Mouse (Mus musculus): ENCODE results near the gene Abcg1. TPM values are rescaled to one million over a fixed set of nuclear protein-coding genes. Genes with fewer than 3 reads are reported as not detected.

Abcg1 gene
- polyA plus RNA-seq, 1 experiment, result 2.5 TPM

DNA sequence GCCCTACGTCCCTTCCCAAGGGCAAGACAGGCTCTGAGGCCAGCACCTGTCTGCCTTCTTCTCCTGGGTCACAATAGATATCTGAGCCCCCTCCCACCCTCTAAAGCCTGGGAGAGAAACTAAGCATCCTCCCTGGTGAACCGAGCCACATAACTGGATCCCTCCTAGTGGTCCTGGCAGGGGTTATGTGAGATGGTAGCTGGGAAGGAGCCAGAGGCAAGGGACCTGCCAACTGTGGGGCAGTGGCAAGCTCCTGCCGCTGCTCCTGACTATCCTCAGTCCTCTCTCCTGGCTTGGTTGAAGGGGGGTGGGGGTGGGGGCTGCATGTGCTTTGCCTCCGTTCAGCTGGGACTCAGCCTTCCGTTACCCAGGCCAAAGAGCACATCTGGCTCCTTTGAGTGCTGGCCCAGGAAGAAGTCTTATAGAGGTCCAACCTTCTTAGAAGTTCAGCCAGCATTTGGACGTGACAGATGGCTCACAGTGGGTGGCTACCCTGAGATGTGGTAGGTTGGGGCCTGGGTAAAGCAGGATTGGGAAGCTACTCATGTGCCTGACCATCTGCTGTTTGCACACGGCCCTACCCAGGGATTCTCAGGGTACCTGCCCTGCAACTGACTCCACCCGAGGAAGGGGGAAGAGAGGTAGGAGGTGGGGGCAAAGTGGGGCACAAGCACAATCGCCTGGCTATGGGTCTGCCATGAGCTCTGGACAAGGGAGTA, 68.2 kb downstream of the Abcg1 start:
- Histone ChIP-seq H3K4me1 (ENCODE audit: control insufficient read depth, insufficient read depth, insufficient read length, low read length) (peaks cover 4% of the 10 kb centered on the region; the same call in 1 of the 2 replicates), H3K36me3 (ENCODE audit: control insufficient read depth, insufficient read depth, low read length) (no peaks in the 10 kb centered on the region), H3K27ac (ENCODE audit: insufficient read depth, low read depth, low read length) (no peak overlapping the region), H3K4me3 (ENCODE audit: low read depth, low read length) (no peak overlapping the region), H3K27me3 (ENCODE audit: control insufficient read depth, insufficient read depth, low read length) (no peaks in the 10 kb centered on the region)
- TF ChIP-seq POLR2A (IDR thresholded peaks at IDR 0.05; ENCODE audit: low read depth, low read length) (no peak), CTCF (IDR thresholded peaks at IDR 0.05; ENCODE audit: extremely low read depth, insufficient read length, insufficient replicate concordance, low read depth, low read length) (no peak)
- 51% methylated on average over 9 of the region's 9 CpGs for WGBS

GRCm38 (mm10) chr17:31128708-31129318, 71.3 kb downstream of the Abcg1 start:
- 78% methylated on average over 9 of the region's 9 CpGs for WGBS
- Histone ChIP-seq H3K4me3 (ENCODE audit: low read depth, low read length) (peak overlapping the region; percentile 22; the same call in 1 of the 2 replicates), H3K36me3 (ENCODE audit: control insufficient read depth, insufficient read depth, low read length) (no peaks in the 10 kb centered on the region), H3K27ac (ENCODE audit: insufficient read depth, low read depth, low read length) (0 out of 2 replicates have a peak overlapping the region, but pooled peaks have one; percentile 6), H3K4me1 (ENCODE audit: control insufficient read depth, insufficient read depth, insufficient read length, low read length) (peaks cover 8% of the 10 kb centered on the region; the same call in 1 of the 2 replicates), H3K27me3 (ENCODE audit: control insufficient read depth, insufficient read depth, low read length) (no peaks in the 10 kb centered on the region)
- no peak for TF ChIP-seq CTCF (IDR thresholded peaks at IDR 0.05; ENCODE audit: extremely low read depth, insufficient read length, insufficient replicate concordance, low read depth, low read length)

DNA sequence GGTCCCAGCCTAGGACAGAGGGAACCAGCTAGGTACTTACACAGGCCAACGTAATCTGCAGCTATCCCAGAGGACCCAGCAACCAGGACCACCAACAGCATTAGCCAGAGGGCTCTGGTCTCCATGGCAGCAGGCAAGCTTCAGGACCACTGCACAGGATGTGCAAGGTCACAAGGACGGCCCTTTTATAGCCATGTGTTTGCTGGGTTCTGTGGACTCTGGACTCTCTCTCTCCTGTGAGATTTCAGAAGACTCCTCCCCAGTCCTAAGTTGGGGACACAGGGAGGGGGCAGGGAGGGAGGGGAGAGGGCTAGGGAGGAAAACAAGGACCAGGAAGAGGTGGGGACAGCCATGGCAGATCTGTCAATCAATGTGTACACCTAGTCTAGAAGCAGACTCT, 72.0 kb downstream of the Abcg1 start, which contains the start of gene Tff3:
TSS of gene Tff3 (minus strand) at position 195 of the 400 bp plus-strand sequence.
- Histone ChIP-seq H3K4me3 (ENCODE audit: low read depth, low read length) (peak within 1 kb of the TSS; percentile 22; the same call in 1 of the 2 replicates), H3K4me1 (ENCODE audit: control insufficient read depth, insufficient read depth, insufficient read length, low read length) (peaks cover 13% of the 10 kb centered on the region; the same call in 1 of the 2 replicates)
- 18% methylated on average over 2 of the region's 2 CpGs for WGBS

DNA sequence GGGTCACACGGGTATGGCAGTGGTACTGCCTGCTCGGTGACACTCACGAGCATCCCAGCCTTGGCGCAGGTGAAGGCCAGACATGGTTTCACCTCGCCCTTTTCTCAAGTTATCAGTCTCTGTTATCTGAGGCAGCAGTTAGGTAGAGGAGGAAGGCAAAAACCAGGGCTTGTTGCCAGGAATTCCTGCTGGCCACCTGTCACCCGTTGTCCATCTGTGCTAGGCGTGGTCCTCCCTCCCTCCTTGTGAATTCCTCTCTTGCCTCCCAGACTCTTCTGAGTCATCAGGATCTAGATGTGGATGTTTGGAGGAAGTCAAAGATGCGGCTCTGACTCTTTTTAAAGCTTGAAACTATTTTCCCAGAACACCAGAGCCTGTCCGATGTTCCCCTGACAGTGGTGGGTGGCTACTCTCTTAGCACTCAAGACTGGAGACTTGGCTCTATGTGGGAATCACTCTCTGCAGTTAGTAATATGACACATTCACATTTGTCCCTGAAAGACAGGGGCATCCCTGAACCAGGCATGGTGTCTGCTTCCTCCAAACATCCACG, 73.9 kb downstream of the Abcg1 start:
- 28% methylated on average over 10 of the region's 10 CpGs for WGBS
- no peaks in the 10 kb centered on the region for H3K27me3 ChIP-seq (ENCODE audit: control insufficient read depth, insufficient read depth, low read length)
- H3K27ac ChIP-seq (ENCODE audit: insufficient read depth, low read depth, low read length), result no peak overlapping the region
- no peaks in the 10 kb centered on the region for H3K36me3 ChIP-seq (ENCODE audit: control insufficient read depth, insufficient read depth, low read length)
- no peak for TF ChIP-seq CTCF (IDR thresholded peaks at IDR 0.05; ENCODE audit: extremely low read depth, insufficient read length, insufficient replicate concordance, low read depth, low read length)
- TF ChIP-seq POLR2A (IDR thresholded peaks at IDR 0.05; ENCODE audit: low read depth, low read length), result no peak
- peaks cover 17% of the 10 kb centered on the region for H3K4me1 ChIP-seq (ENCODE audit: control insufficient read depth, insufficient read depth, insufficient read length, low read length)
- H3K4me3 ChIP-seq (ENCODE audit: low read depth, low read length), result no peak overlapping the region

More for the DNA sequence above, 72.0 kb downstream of the Abcg1 start, which contains the start of gene Tff3:
- Histone ChIP-seq H3K27me3 (ENCODE audit: control insufficient read depth, insufficient read depth, low read length) (no peaks in the 10 kb centered on the region), H3K36me3 (ENCODE audit: control insufficient read depth, insufficient read depth, low read length) (no peaks in the 10 kb centered on the region), H3K27ac (ENCODE audit: insufficient read depth, low read depth, low read length) (0 out of 2 replicates have a peak within 1 kb of the TSS, but pooled peaks have one; percentile 6)
- no peak for TF ChIP-seq POLR2A (IDR thresholded peaks at IDR 0.05; ENCODE audit: low read depth, low read length)
- TF ChIP-seq CTCF (IDR thresholded peaks at IDR 0.05; ENCODE audit: extremely low read depth, insufficient read length, insufficient replicate concordance, low read depth, low read length), result no peak

GRCm38 (mm10) chr17:31133776-31134175, 76.3 kb downstream of the Abcg1 start:
- peak overlapping the region; percentile 25 for H3K4me3 ChIP-seq (ENCODE audit: low read depth, low read length)
- whole genome bisulfite sequencing, result 19% methylated on average over 15 of the region's 15 CpGs
- no peak overlapping the region; the same call in 1 of the 2 replicates for H3K27ac ChIP-seq (ENCODE audit: insufficient read depth, low read depth, low read length)
- no peak for TF ChIP-seq CTCF (IDR thresholded peaks at IDR 0.05; ENCODE audit: extremely low read depth, insufficient read length, insufficient replicate concordance, low read depth, low read length)
- no peak for TF ChIP-seq POLR2A (IDR thresholded peaks at IDR 0.05; ENCODE audit: low read depth, low read length)
- no peaks in the 10 kb centered on the region for H3K27me3 ChIP-seq (ENCODE audit: control insufficient read depth, insufficient read depth, low read length)
- H3K4me1 ChIP-seq (ENCODE audit: control insufficient read depth, insufficient read depth, insufficient read length, low read length), result peaks cover 17% of the 10 kb centered on the region
- H3K36me3 ChIP-seq (ENCODE audit: control insufficient read depth, insufficient read depth, low read length), result no peaks in the 10 kb centered on the region

GRCm38 (mm10) chr17:31134913-31135312, 77.4 kb downstream of the Abcg1 start:
- Histone ChIP-seq H3K4me1 (ENCODE audit: control insufficient read depth, insufficient read depth, insufficient read length, low read length) (peaks cover 13% of the 10 kb centered on the region), H3K36me3 (ENCODE audit: control insufficient read depth, insufficient read depth, low read length) (no peaks in the 10 kb centered on the region), H3K27me3 (ENCODE audit: control insufficient read depth, insufficient read depth, low read length) (no peaks in the 10 kb centered on the region), H3K4me3 (ENCODE audit: low read depth, low read length) (no peak overlapping the region), H3K27ac (ENCODE audit: insufficient read depth, low read depth, low read length) (peak overlapping the region; percentile 12; the same call in 1 of the 2 replicates)
- TF ChIP-seq CTCF (IDR thresholded peaks at IDR 0.05; ENCODE audit: extremely low read depth, insufficient read length, insufficient replicate concordance, low read depth, low read length), result no peak
- no peak; the same call in 1 of the 2 replicates for TF ChIP-seq POLR2A (IDR thresholded peaks at IDR 0.05; ENCODE audit: low read depth, low read length)
- WGBS, result 30% methylated on average over 6 of the region's 6 CpGs

DNA sequence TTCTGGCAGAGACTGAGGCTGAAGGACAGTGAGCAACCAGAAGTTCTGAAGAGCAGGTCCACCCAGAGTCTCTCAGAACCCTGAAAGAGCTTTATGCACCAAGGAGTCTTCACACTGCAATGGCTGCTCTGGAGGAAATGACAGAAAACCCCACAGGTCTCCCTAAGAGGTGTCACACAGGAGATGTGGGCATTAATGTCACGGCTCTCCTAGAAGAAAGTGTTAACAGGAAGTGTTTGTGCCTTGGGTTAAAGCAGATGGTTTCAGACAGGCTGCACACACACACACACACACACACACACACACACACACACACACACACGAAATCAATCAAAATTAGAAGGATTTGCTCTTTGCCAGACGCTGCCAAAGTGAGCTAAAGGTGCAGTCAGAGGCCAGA, 78.8 kb downstream of the Abcg1 start:
- Histone ChIP-seq H3K4me1 (ENCODE audit: control insufficient read depth, insufficient read depth, insufficient read length, low read length) (peaks cover 10% of the 10 kb centered on the region), H3K4me3 (ENCODE audit: low read depth, low read length) (no peak overlapping the region), H3K36me3 (ENCODE audit: control insufficient read depth, insufficient read depth, low read length) (no peaks in the 10 kb centered on the region), H3K27me3 (ENCODE audit: control insufficient read depth, insufficient read depth, low read length) (no peaks in the 10 kb centered on the region), H3K27ac (ENCODE audit: insufficient read depth, low read depth, low read length) (no peak overlapping the region)
- WGBS, result 42% methylated on average over 3 of the region's 3 CpGs
- no peak for TF ChIP-seq CTCF (IDR thresholded peaks at IDR 0.05; ENCODE audit: extremely low read depth, insufficient read length, insufficient replicate concordance, low read depth, low read length)
- no peak for TF ChIP-seq POLR2A (IDR thresholded peaks at IDR 0.05; ENCODE audit: low read depth, low read length)
